Mouse (Mus musculus): Measurements from ENCODE around the gene Bag3.
A peak's percentile ranks its signal among the peaks of the same experiment; 100 is the strongest.

Gene Bag3

DNA sequence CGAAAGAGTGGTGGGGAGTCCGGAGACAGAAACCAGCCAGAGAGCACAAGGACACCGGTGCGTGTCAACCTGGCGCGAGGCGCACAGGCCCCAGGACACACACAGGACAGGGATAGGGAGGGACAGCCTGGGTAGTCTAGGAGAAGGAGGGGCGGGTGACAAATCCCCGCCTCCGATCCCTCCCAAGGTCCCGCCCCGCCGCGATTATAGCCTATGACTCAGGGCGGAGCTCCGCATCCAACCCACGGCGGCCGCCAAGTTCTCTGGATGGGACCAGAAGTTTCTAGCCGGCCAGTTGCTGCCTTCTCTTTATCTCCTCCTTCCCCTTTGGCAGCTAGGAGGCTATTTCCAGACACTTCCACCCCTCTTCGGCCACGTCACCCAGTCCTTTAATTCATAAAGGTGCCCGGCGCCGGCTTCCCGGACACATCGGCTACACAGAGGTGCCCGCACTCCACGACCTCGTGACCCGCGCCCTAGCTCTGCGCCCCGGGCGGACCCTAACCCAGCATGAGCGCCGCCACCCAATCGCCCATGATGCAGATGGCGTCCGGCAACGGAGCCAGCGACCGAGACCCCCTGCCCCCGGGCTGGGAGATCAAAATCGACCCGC lies at the start of gene Bag3:
Gene Bag3 (plus strand): TSS at position 268 of the 613 bp plus-strand sequence.
- DNase-seq, result peak; percentile 100

DNA sequence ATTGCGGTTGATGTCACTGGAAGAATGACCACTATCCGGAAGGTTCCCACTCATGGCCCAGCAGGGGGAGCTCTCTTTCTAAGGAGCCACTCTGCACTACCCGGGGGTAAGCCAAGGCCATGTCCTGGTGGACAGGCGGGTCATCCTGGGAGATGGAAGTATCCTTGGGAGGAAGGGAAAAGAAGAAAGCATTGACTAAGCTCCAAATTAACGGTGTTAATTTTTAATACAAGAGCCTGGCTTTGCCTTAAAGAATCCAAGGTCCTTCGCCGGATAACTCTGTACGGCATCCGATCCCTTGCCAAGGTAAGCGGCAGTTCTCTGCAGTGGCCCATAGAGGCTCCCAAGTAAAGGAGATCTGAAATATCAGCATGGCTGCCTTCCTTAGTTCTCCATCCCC lies 49.1 kb upstream of the Bag3 start:
- DNase-seq, result peak; percentile 97

DNA sequence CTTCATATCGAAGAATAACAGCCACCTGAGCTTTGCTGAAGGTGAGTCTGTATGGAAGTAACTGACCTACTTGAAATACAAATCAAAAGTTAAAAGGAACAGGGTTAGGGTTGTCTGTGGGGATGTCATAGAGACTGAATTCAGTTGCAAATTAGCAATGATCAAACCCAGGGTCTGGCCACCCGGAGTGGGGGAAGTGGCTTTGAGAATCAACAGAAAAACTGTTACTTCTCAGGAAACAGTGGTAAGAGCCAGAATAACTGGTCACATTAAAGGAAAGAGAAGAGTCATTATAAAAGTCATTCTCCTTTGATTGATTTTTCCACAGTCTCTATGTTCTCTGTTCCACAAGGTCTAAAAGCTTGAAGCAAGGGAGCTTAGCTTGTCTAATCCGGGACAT lies 34.4 kb upstream of the Bag3 start:
- DNase-seq, result no peak

DNA sequence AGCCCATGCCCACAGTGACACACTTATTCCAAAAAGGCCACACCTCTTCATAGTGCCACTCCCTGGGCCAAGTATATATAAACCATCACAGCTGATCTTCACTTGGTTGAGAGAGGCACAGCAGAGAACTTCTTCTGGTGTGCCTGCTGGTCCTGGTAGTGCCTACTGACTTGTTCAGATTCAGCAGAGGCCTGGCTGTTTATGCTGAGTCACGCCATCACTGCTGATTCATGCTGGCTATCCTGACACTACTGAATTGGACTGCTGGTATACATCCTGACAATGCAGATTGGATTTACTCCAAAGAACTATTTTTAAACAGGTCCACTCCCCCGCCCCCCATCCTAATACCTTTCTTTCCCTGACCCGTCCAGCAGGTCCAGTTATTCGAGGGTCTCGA lies 28.9 kb upstream of the Bag3 start:
- DNase-seq, result peak; percentile 73

DNA sequence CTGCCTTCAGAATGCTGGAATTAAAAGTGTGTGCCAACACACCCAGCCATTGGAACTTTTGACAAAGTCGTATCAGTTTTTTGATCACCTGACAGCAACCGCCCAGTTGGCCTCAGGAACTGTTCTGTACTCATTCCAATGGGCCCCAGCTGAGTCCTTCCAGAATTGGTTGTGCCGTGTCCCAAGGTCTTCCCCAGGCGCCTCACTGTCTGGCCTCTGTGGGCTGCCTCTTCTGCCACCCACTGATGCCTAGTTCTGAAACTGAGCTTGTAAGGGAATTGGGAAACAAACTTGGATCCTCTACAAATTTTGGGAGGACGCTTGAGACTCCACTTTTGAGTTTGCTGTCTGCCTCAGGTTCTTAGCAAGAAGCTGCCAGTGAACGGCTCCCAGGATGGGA lies 23.6 kb upstream of the Bag3 start:
- peak; percentile 95 for DNase-seq

DNA sequence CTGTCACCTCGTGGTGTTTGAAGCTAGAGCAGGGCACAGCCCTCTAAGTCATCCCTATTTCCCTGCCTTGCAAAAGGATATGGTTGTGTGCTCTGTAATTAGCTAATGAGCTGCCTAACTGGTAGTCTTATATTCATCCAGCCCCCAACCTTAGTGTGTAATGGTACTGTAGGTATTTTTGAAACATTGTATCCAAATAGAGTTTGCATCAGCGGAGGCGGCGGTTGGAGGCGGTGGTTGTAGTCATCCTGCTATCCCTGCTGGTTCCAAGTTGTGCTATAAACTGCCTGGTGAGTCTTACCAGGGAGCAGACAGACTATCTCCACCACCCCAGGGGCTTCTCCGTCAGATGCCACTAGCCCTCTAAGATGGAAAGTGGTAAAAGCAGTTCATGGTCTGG lies 19.3 kb upstream of the Bag3 start:
- DNase-seq, result peak; percentile 75

DNA sequence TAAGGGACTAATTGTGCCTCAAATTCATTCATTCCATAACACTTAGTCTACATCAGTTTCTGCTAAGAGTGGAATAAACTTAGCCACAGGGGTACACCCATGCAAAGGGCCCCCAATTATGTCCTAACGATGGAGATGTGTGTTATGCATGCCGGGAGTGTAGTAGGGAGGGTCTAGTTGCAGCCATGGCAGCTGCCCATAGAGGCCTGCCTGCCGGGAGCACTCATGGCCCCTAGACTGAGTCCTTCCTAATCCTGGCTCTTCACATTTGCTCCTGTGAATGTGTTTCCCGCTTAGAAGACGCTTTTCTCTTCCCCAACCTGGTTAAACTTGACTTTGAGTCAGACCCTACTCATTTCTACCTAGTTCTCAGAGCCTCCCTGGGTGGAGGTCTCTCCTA lies 11.5 kb upstream of the Bag3 start:
- DNase-seq, result peak; percentile 67

DNA sequence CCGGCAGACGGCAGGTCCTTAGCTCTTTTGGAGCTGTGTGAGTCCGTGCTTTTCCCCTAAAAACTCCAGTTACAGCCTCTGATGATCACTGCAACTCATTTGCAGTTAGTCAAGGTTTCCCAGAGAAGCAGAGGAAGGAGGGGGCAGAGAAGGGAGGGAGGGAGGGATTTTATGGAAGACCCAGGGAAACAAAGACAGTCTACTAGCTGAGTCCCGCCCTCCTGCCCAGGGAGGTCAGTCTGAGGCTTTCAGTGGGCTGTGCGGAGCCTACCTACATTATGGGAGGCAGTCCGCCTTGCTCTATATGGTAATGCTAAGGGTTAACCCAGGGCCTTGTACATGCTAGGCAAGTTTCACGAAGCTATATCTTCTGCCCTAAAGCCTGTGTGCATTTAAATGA lies 9.9 kb upstream of the Bag3 start:
- DNase-seq, result peak; percentile 42

DNA sequence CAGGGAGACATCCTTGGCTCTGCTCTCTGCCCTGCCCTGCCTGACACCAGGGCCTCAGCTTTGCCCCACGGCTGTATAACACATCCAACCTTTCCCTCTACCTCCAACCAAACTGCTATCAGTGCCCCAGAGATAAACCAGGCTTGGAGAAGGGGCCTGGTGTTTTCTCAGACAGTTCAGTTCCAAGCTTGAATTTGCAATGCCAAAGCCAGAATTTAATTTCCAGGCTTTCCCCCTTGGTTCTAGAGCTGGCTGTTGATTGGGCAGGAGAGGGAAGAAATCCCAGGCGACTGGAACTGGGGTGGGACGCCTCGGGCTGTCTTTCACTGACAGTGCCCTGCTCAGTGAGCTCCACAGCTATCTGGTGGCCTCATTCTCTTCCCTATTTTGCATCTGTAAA lies 9.1 kb upstream of the Bag3 start:
- DNase-seq, result peak; percentile 55

DNA sequence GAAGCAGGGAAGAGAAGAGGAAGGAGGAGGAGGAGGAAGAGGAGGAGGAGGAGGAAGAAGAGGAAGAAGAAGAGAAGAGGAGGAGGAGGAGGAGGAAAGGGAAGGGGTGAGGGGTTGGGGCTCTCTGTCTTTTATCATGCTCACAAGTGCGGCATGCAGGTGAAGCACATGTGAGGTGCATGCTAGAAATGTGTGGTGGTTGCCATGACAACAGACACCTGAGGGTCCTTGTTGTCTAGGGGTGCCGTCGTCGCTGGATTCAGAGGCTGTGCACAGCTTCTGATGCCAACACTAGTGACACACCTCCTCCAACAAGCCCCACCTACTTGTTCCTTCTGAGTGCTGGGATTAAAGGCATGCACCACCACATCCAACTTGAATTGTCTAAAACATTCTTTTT lies 7.1 kb upstream of the Bag3 start:
- DNase-seq, result peak; percentile 81

DNA sequence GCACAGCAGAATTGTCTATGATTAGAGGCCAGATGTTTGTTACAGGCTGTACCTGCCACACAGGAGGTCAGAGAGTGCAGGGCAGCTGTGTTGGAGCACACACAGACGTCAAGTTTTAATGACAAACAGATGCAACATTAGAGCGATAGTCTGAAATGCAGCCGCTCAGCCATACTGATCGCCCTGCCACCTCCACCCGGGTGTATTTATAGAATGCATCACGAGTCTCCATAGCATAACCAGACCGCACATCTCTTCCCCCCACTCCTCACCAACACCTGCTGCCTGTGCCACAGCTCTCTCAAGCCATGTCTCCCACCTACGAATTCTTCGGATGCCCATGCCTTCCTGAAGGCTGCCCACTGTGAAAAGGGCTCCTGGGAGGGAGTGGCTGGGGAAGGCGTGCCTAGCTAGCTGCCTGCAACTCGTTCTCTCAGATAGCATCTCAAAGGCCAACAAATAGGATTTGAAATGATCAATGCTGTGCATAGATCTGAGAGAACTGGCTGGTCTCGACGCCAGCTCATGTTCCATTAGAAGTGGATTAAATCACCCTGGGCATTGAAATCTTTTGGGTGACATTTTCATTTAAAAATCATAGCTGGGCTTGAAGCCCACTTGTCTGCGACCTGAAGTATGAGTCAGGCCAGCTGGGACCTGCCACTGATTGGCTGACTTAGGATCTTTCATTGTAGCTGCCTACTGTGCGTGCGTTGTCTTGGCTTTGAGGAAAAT lies 3.9 kb upstream of the Bag3 start:
- DNase-seq, result peak; percentile 86

DNA sequence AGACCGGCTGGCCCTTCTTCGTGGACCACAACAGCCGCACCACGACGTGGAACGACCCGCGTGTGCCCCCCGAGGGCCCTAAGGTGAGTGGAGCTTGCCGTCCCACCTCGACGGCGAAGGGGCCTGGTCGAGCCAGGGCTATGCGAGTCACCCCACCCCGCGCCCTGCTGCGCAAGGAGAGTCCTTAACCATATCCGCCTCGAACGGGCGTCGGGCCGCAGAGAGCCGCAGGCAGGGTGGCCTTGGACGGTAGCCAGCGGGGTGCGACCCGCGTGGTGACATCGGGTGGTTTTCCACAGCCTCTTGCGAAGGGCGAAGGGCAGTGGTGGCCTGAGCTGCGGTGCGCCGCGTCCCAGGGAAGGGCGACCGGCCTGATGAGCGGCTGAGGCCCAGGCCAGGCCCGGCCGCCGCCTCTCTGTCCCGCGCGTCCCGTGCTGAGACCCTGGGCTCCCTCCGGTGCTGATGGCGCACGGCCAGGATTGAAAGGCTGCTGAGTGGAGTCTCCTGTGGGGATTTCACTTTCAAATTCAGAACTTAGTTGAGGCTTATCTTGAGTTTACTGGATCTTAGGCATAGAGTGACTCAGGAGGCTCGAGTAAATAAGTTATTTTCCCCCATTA lies 656 bp downstream of the Bag3 start:
- peak; percentile 98 for DNase-seq

DNA sequence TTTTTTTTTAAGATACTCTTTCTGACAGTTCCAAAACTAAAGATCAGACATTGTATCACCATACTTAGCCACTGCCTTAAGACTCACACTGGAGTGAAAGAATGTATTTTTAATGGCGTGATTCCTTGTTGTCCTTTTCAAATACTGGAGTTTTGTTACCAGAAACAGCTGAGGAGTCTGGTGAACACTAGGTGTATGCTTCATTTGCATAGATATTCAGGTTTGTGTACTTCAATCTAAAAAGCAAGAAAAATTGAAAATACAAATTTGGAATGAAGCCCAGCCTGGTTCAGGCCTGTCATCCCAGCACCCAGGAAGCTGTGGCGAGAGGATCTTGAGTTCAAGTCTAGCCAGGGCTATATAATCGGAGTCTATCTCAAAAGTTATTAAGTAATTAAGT lies 1.2 kb downstream of the Bag3 start:
- DNase-seq, result no peak

DNA sequence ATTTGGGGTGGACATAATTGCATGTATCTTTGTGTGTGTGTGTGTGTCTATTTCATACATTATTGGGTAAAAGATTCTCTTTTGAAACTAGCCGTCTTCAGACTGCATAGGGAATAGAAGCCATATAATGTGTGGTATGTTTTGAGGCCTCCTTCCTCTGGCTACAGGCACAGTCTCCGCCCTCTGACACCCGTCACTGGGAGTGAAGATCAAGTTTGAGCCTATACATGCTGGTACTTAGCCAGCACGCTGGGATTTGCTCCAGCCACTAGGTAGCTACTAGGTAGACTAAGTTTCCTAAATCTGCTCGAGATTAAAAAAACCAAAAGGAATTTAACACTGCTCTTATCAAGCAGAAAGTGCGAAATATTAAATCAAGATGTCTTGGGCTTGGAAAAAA lies 3.2 kb downstream of the Bag3 start:
- DNase-seq, result peak; percentile 92

DNA sequence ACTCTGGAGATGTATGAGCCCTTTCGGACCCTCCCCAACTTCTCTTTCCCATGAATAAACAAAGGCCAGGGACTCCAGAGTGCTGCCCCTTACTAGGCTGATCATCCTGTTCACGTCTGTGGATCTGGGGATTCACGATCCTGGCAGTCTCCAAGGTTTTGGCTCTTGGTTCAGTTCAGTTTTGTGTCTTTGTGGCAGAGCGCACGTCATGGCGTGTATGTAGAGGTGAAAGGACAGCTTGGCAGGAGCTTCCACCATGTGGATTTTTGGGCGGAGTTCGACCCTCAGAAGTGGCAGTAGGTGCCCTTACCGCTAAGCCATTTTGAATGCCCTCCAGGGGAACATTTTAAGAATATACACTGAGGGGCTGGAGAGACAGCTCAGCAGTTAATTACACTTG lies 5.2 kb downstream of the Bag3 start:
- DNase-seq, result peak; percentile 93

DNA sequence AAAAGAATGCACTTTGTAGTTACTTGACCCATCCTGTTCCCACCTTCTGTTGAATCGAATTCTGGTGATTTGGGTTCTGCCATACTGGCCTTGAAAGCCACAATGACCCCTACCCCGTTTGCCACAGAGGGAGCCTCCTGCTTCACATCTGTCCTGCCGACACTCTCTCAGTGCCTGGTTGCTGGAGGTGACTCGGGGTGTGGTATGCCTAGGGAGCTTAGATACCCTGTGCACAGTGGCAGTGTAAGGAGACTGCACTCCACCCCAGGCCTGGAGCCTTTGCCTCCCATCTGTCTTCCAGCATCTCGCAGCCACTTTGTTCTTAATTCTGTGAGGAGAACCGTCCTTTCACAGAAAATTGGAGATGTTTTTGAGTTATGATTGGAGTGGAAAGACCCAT lies 5.7 kb downstream of the Bag3 start:
- peak; percentile 94 for DNase-seq

DNA sequence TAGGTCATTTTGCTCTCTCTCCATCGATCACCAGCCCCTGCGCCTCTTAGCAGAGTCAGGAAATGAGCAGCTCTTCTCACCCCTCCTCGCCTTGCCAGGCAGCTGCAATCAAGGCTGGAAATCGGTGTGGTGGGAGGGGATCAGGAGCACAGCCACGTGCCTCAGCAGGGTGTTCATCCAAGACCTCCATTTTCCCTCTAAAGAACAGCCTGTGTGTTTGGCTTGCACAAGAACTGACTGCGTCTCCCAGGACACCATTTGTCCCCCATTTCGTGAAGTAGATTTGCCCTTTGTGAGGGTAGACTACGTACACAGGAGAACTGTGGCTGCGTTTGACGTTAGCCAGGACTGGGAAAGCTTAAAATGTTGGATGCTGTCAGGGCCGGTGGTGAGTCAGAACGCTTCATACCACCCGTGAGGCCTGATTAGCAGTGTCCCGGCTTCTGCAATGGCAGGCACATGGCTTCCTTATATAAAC lies 6.2 kb downstream of the Bag3 start:
- DNase-seq, result peak; percentile 98

DNA sequence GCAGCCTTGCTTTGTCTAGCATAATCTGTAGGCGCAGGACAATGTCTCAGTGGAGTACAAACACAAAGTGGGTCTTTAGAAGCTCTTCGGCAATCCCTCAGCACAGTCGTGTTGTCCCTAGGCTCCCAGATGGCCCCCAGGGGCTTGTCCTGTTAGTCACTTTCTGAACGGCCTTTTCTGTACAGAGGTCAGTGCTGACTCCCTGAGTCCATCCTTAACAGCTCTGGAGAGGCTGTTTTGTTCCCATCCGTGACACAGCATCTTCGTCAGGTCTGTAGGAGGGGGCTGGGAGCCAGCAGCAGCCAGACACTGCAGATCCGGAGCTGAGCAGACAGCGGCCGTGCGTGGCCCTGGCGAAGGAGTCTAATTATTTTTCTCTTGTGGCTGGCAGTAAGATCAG lies 7.6 kb downstream of the Bag3 start:
- peak; percentile 97 for DNase-seq

DNA sequence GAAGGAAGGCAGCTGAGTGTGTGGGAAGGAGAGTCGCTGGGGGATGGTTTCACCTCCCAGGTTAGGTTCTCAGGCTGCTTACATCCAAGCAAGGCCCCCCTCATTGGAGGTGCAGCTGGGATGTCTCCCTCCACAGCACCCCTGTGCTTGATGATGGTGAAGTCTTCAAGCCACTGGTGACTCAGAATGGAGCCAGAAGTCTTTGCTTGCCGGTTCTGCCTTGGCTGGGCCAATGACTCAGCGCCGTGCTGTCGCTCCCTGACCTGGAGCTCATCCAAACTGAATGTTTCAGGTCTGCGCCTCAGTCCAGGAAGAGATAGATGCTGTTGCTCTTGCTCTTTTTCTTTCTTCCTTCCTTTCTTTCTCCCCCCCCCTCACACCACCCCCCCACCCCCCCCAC lies 8.5 kb downstream of the Bag3 start:
- DNase-seq, result peak; percentile 97

DNA sequence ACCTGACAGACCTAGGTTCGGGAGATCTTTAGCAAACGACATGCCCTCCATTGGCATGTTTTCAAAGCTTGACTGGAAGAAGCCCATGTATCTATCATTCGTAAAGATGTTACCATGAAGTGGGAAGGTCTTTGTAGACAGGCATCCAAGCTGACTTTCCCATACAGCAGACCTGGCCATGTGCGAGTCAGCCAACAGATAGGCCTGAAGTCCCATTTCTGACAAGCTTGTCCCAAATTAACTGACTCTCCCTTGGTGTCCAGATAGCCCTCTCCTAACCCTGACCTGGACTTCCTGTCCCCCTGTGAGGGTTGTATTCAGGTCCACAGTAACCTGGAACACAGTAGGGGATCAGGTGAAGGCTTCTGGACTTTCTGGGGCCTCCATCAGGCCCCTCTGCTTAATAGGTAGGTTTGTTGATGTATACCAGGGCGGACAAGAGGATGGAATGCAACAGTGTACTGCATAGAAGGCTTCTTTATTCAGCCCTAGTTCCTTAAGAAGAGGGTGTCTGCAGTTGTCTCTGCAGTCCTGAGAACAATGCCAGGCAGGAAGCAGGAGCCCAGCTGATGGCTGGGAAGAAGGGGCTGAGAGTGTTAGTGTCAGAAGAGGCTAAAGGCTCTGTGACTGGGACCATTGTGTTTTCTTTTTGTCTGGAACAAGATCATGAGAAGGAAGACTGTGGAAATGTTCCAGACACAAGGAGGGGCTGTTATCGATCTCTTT lies 9.2 kb downstream of the Bag3 start:
- peak; percentile 91 for DNase-seq

DNA sequence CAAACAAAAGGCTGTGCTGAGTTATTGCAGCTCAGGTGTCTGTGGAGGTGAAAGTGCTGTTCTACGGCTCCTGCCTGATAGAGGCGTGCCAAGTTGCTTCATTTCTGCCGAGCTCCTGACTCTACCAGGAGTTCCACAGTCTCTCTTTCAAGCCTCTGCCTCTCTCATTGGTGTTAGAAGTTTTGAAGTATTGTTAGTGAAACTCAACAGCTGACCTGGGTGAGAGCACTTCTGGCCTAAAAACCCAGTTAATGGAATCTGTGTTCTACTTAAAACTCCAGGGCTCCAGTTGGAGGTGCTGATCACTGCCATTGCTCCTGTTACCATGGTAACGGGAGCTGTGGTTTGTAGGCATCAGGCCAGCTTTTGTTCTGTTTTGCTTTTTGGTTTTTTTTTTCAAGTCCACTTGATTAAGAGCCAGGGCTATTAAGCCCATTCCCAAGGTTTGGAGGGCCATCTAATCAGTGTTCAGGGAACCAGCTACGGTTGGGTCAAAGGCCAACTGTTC lies 11.6 kb downstream of the Bag3 start:
- no peak for DNase-seq

DNA sequence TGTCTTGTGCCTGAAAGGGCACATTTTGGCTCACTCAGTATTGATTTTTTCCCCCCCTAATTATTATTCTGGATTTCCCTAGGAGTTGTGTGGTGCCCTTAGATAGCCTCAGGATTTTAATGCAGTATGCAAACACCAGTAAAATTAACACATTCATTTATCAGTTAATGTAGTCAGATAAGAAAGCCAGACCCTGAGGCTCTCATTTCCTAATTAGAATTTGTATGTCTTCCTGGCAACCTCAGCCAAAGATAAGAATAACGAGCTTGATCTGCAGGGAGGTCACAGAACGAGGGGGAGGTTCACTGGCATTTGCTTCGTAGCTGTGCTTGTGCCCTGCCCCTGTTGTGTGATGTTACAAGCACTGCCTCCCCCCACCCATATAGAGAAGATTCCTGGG lies 12.7 kb downstream of the Bag3 start:
- no peak for DNase-seq

DNA sequence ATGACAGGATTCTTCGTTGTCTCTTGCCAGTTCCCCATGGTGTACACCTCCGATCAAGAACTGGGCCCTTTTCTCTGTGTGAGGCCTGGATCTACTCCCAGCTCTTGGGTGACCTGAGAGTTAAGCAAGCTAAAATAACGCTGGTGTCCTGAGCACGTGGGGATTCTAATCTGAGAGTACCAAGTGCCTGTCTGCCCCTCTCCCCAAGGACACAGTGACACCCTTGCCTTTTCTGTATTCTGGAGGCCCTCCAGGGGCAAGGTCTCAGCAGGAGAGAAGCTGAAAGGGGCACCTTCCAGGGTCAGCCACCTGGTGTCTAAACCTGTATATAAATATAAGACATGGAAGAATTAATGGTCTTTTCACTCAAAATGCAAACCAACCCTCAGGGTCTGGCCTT lies 14.3 kb downstream of the Bag3 start:
- DNase-seq, result peak; percentile 98

All from heart, adult 11 months (tissue).